Mouse (Mus musculus) forebrain, embryonic 10.5 days (tissue): ENCODE data around the gene Gak. TPM values are rescaled to one million over a fixed set of nuclear protein-coding genes. Genes with fewer than 3 reads are reported as not detected.

ENCODE experiments used
- DNase-seq: peaks from one replicate; pipeline ENCODE4 v3.0.0-alpha.2; 2017; ENCODE audit warnings: low spot score; ENCODE audit errors: extremely low spot score
- H3K27ac ChIP-seq: fragments of 300-500 bp; sonication (generic); 2 replicates; pipeline ENCODE4 v1.5.1; 2016; ENCODE audit warnings: mild to moderate bottlenecking
- H3K27me3 ChIP-seq: fragments of 300-500 bp; sonication (generic); 2 replicates; pipeline ENCODE4 v1.6.1; 2016; ENCODE audit warnings: mild to moderate bottlenecking; ENCODE audit not compliant: poor library complexity, severe bottlenecking
- H3K36me3 ChIP-seq: fragments of 300-500 bp; sonication (generic); replicated peaks from 2 replicates; pipeline ENCODE4 v1.6.1; 2016; ENCODE audit warnings: mild to moderate bottlenecking, moderate library complexity
- H3K4me1 ChIP-seq: fragments of 300-500 bp; sonication (generic); 2 replicates; pipeline ENCODE4 v1.6.1; 2016
- H3K4me3 ChIP-seq: fragments of 300-500 bp; sonication (generic); 2 replicates; pipeline ENCODE4 v1.5.1; 2016; ENCODE audit warnings: mild to moderate bottlenecking, moderate library complexity
- H3K9me3 ChIP-seq: fragments of 300-500 bp; sonication (generic); 2 replicates; pipeline ENCODE4 v1.6.1; 2016; ENCODE audit warnings: mild to moderate bottlenecking, moderate library complexity
- WGBS: fragments of 180-500 bp; shearing (Covaris S2); methylation state at CpG from one replicate; pipeline ENCODE4 v1.1.7; 2016; 5-methylcytosine and 5-hydroxymethylcytosine counted together
- polyA plus RNA-seq: library from polyadenylated mRNA; unstranded; fragments of >200 nt; fragmentation: Nextera tagmentation; extraction: Ambion mirVana; gene quantifications from 2 replicates; pipeline ENCODE4 v1.2.1, GENCODE M21; 2016

The Gak gene
- polyA plus RNA-seq, 1 experiment from 2014 or later: 64.2 TPM

- WGBS: 87% methylated on average over 4 of the region's 4 CpGs
Measured at GRCm38 (mm10) chr5:108626050-108626660, 3.4 kb downstream of the Gak start.

GRCm38 (mm10) chr5:108621870-108622269, 7.7 kb downstream of the Gak start:
- Histone ChIP-seq H3K36me3 (peaks cover 75% of the 10 kb centered on the region), H3K4me3 (no peak overlapping the region), H3K27me3 (no peaks in the 10 kb centered on the region), H3K9me3 (no peaks in the 10 kb centered on the region), H3K4me1 (no peaks in the 10 kb centered on the region), H3K27ac (no peak overlapping the region)
- WGBS: 90% methylated on average over 2 of the region's 2 CpGs
- DNase-seq: no peak

More at GRCm38 (mm10) chr5:108626050-108626660, 3.4 kb downstream of the Gak start:
- Histone ChIP-seq H3K27ac (no peak overlapping the region), H3K9me3 (no peaks in the 10 kb centered on the region), H3K27me3 (no peaks in the 10 kb centered on the region), H3K4me3 (no peak overlapping the region), H3K36me3 (peaks cover 37% of the 10 kb centered on the region), H3K4me1 (peaks cover 24% of the 10 kb centered on the region)
- no peak for DNase-seq

- H3K27me3 ChIP-seq: no peaks in the 10 kb centered on the region
- WGBS: 98% methylated on average over 1 of the region's 1 CpGs
- DNase-seq: no peak
- H3K4me3 ChIP-seq: no peak overlapping the region
- H3K36me3 ChIP-seq: peaks cover 97% of the 10 kb centered on the region
- no peak overlapping the region for H3K27ac ChIP-seq
- H3K4me1 ChIP-seq: no peaks in the 10 kb centered on the region
- no peaks in the 10 kb centered on the region for H3K9me3 ChIP-seq
Measured at GRCm38 (mm10) chr5:108610426-108610825, 19.1 kb downstream of the Gak start.

GRCm38 (mm10) chr5:108602537-108602936, 27.0 kb downstream of the Gak start:
- no peaks in the 10 kb centered on the region for H3K27me3 ChIP-seq
- H3K4me1 ChIP-seq: no peaks in the 10 kb centered on the region
- H3K36me3 ChIP-seq: peaks cover 98% of the 10 kb centered on the region
- no peak overlapping the region for H3K27ac ChIP-seq
- H3K4me3 ChIP-seq: no peak overlapping the region
- H3K9me3 ChIP-seq: no peaks in the 10 kb centered on the region
- DNase-seq: no peak
- 96% methylated on average over 9 of the region's 9 CpGs for WGBS

- no peaks in the 10 kb centered on the region for H3K9me3 ChIP-seq
- DNase-seq: no peak
- H3K27me3 ChIP-seq: no peaks in the 10 kb centered on the region
- H3K4me3 ChIP-seq: no peak overlapping the region
- no peaks in the 10 kb centered on the region for H3K4me1 ChIP-seq
- WGBS: 82% methylated on average over 1 of the region's 1 CpGs
- peaks cover 98% of the 10 kb centered on the region for H3K36me3 ChIP-seq
- no peak overlapping the region for H3K27ac ChIP-seq
Measured at GRCm38 (mm10) chr5:108599923-108600322, 29.6 kb downstream of the Gak start.

- Histone ChIP-seq H3K4me3 (no peak overlapping the region), H3K36me3 (peaks cover 96% of the 10 kb centered on the region), H3K4me1 (no peaks in the 10 kb centered on the region), H3K9me3 (no peaks in the 10 kb centered on the region), H3K27ac (no peak overlapping the region), H3K27me3 (no peaks in the 10 kb centered on the region)
- WGBS: 87% methylated on average over 3 of the region's 3 CpGs
- DNase-seq: no peak
Measured at GRCm38 (mm10) chr5:108581361-108581891, 48.1 kb downstream of the Gak start.

GRCm38 (mm10) chr5:108573054-108573453, 56.5 kb downstream of the Gak start:
- no peaks in the 10 kb centered on the region for H3K4me1 ChIP-seq
- H3K36me3 ChIP-seq: peaks cover 99% of the 10 kb centered on the region
- H3K4me3 ChIP-seq: no peak overlapping the region
- WGBS: 97% methylated on average over 6 of the region's 6 CpGs
- DNase-seq: no peak
- H3K27me3 ChIP-seq: no peaks in the 10 kb centered on the region
- H3K27ac ChIP-seq: no peak overlapping the region
- H3K9me3 ChIP-seq: no peaks in the 10 kb centered on the region

- no peak overlapping the region for H3K4me3 ChIP-seq
- no peaks in the 10 kb centered on the region for H3K4me1 ChIP-seq
- H3K36me3 ChIP-seq: peaks cover 97% of the 10 kb centered on the region
- no peaks in the 10 kb centered on the region for H3K27me3 ChIP-seq
- DNase-seq: no peak
- 92% methylated on average over 1 of the region's 1 CpGs for WGBS
- no peaks in the 10 kb centered on the region for H3K9me3 ChIP-seq
- H3K27ac ChIP-seq: no peak overlapping the region
Measured at GRCm38 (mm10) chr5:108570991-108571390, 58.6 kb downstream of the Gak start.

- Histone ChIP-seq H3K9me3 (no peaks in the 10 kb centered on the region), H3K4me1 (no peaks in the 10 kb centered on the region), H3K36me3 (peaks cover 64% of the 10 kb centered on the region), H3K27me3 (no peaks in the 10 kb centered on the region), H3K27ac (no peak overlapping the region), H3K4me3 (no peak overlapping the region)
- WGBS: 92% methylated on average over 2 of the region's 2 CpGs
- no peak for DNase-seq
Measured at GRCm38 (mm10) chr5:108567104-108567503, 62.5 kb downstream of the Gak start.

GRCm38 (mm10) chr5:108566523-108566922, 63.0 kb downstream of the Gak start:
- WGBS: 92% methylated on average over 4 of the region's 4 CpGs
- Histone ChIP-seq H3K27me3 (no peaks in the 10 kb centered on the region), H3K27ac (no peak overlapping the region), H3K4me1 (no peaks in the 10 kb centered on the region), H3K36me3 (peaks cover 58% of the 10 kb centered on the region), H3K9me3 (no peaks in the 10 kb centered on the region), H3K4me3 (no peak overlapping the region)
- DNase-seq: no peak

GRCm38 (mm10) chr5:108565381-108565780, 64.2 kb downstream of the Gak start:
- H3K9me3 ChIP-seq: no peaks in the 10 kb centered on the region
- no peak overlapping the region for H3K27ac ChIP-seq
- peaks cover 47% of the 10 kb centered on the region for H3K36me3 ChIP-seq
- no peak overlapping the region for H3K4me3 ChIP-seq
- no peak for DNase-seq
- H3K27me3 ChIP-seq: no peaks in the 10 kb centered on the region
- H3K4me1 ChIP-seq: no peaks in the 10 kb centered on the region
- WGBS: 96% methylated on average over 2 of the region's 2 CpGs

GRCm38 (mm10) chr5:108564346-108564745, 65.2 kb downstream of the Gak start:
- no peaks in the 10 kb centered on the region for H3K27me3 ChIP-seq
- no peaks in the 10 kb centered on the region for H3K9me3 ChIP-seq
- peaks cover 36% of the 10 kb centered on the region for H3K36me3 ChIP-seq
- H3K27ac ChIP-seq: no peak overlapping the region
- no peaks in the 10 kb centered on the region for H3K4me1 ChIP-seq
- DNase-seq: no peak
- 90% methylated on average over 3 of the region's 3 CpGs for WGBS
- no peak overlapping the region for H3K4me3 ChIP-seq

GRCm38 (mm10) chr5:108562483-108562882, 67.1 kb downstream of the Gak start:
- 92% methylated on average over 2 of the region's 2 CpGs for WGBS
- no peak for DNase-seq
- Histone ChIP-seq H3K27ac (no peak overlapping the region), H3K9me3 (no peaks in the 10 kb centered on the region), H3K36me3 (peaks cover 18% of the 10 kb centered on the region), H3K4me1 (no peaks in the 10 kb centered on the region), H3K4me3 (no peak overlapping the region), H3K27me3 (no peaks in the 10 kb centered on the region)
